Mouse (Mus musculus) liver, adult 2 months (tissue): ENCODE measurements around the gene Dad1.

Source experiments
- CTCF ChIP-seq: fragments of 200-500 bp; IDR thresholded peaks from 2 replicates; pipeline ENCODE4 v1.5.1; 2011; ENCODE audit warnings: low read depth, low read length, control low read depth
- POLR2A ChIP-seq: fragments of 200-500 bp; IDR thresholded peaks from 2 replicates; pipeline ENCODE4 v1.6.1; 2011; ENCODE audit warnings: low read length, control low read depth; ENCODE audit not compliant: insufficient read depth; ENCODE audit errors: extremely low read depth

GRCm38 (mm10) chr14:54232811-54233558 is 20.9 kb downstream of the Dad1 start:
- TF ChIP-seq CTCF (no peak), POLR2A (no peak)
